Mouse (Mus musculus): ENCODE measurements around the gene Hip1r. TPM values are rescaled to one million over a fixed set of nuclear protein-coding genes. Genes with fewer than 3 reads are reported as not detected.
A peak's percentile ranks its signal among the peaks of the same experiment; 100 is the strongest.

The Hip1r gene
- polyA plus RNA-seq, 1 experiment, result not detected

- peaks cover 5% of the 10 kb centered on the region for H3K4me1 ChIP-seq (ENCODE audit: control insufficient read depth, insufficient read depth, low read length)
- no peak overlapping the region for H3K27ac ChIP-seq (ENCODE audit: insufficient read depth, low read depth, low read length)
- TF ChIP-seq CTCF (IDR thresholded peaks at IDR 0.05; ENCODE audit: insufficient read depth, low read depth, low read length) (no peak), POLR2A (IDR thresholded peaks at IDR 0.05; ENCODE audit: insufficient read depth, low read depth, low read length) (no peak)
- no peak overlapping the region for H3K4me3 ChIP-seq (ENCODE audit: insufficient read depth, low read depth, low read length)
- 94% methylated on average over 5 of the region's 5 CpGs for WGBS
These were observed 5.0 kb upstream of the Hip1r start for GRCm38 (mm10) chr5:123968468-123968867.

GRCm38 (mm10) chr5:123969216-123969615 is 4.2 kb upstream of the Hip1r start:
- no peak for TF ChIP-seq POLR2A (IDR thresholded peaks at IDR 0.05; ENCODE audit: insufficient read depth, low read depth, low read length)
- no peak for TF ChIP-seq CTCF (IDR thresholded peaks at IDR 0.05; ENCODE audit: insufficient read depth, low read depth, low read length)
- WGBS, result 58% methylated on average over 8 of the region's 8 CpGs
- no peak overlapping the region for H3K4me3 ChIP-seq (ENCODE audit: insufficient read depth, low read depth, low read length)

GRCm38 (mm10) chr5:123970576-123970975 is 2.9 kb upstream of the Hip1r start:
- TF ChIP-seq CTCF (IDR thresholded peaks at IDR 0.05; ENCODE audit: insufficient read depth, low read depth, low read length), result no peak
- no peak for TF ChIP-seq POLR2A (IDR thresholded peaks at IDR 0.05; ENCODE audit: insufficient read depth, low read depth, low read length)
- H3K4me1 ChIP-seq (ENCODE audit: control insufficient read depth, insufficient read depth, low read length), result peaks cover 9% of the 10 kb centered on the region
- H3K27ac ChIP-seq (ENCODE audit: insufficient read depth, low read depth, low read length), result no peak overlapping the region
- 89% methylated on average over 4 of the region's 4 CpGs for WGBS
- no peak overlapping the region for H3K4me3 ChIP-seq (ENCODE audit: insufficient read depth, low read depth, low read length)

More at GRCm38 (mm10) chr5:123969216-123969615, 4.2 kb upstream of the Hip1r start:
- Histone ChIP-seq H3K4me1 (ENCODE audit: control insufficient read depth, insufficient read depth, low read length) (peaks cover 5% of the 10 kb centered on the region), H3K27ac (ENCODE audit: insufficient read depth, low read depth, low read length) (no peak overlapping the region)

- H3K4me3 ChIP-seq (ENCODE audit: insufficient read depth, low read depth, low read length), result no peak overlapping the region
- TF ChIP-seq CTCF (IDR thresholded peaks at IDR 0.05; ENCODE audit: insufficient read depth, low read depth, low read length) (no peak), POLR2A (IDR thresholded peaks at IDR 0.05; ENCODE audit: insufficient read depth, low read depth, low read length) (no peak)
- H3K4me1 ChIP-seq (ENCODE audit: control insufficient read depth, insufficient read depth, low read length), result peaks cover 13% of the 10 kb centered on the region
- H3K27ac ChIP-seq (ENCODE audit: insufficient read depth, low read depth, low read length), result no peak overlapping the region
- 64% methylated on average over 6 of the region's 6 CpGs for WGBS
These were observed 975 bp upstream of the Hip1r start for GRCm38 (mm10) chr5:123972453-123972852.

GRCm38 (mm10) chr5:123974179-123974485 is 704 bp downstream of the Hip1r start:
- Histone ChIP-seq H3K4me3 (ENCODE audit: insufficient read depth, low read depth, low read length) (peak overlapping the region; percentile 92), H3K4me1 (ENCODE audit: control insufficient read depth, insufficient read depth, low read length) (peaks cover 18% of the 10 kb centered on the region), H3K27ac (ENCODE audit: insufficient read depth, low read depth, low read length) (no peak overlapping the region; the same call in 1 of the 2 replicates)
- 0% methylated on average over 14 of the region's 14 CpGs for WGBS
- TF ChIP-seq POLR2A (IDR thresholded peaks at IDR 0.05; ENCODE audit: insufficient read depth, low read depth, low read length), result no peak; the same call in 1 of the 2 replicates
- no peak for TF ChIP-seq CTCF (IDR thresholded peaks at IDR 0.05; ENCODE audit: insufficient read depth, low read depth, low read length)

GRCm38 (mm10) chr5:123974616-123975111 is 1.2 kb downstream of the Hip1r start:
- TF ChIP-seq POLR2A (IDR thresholded peaks at IDR 0.05; ENCODE audit: insufficient read depth, low read depth, low read length), result no peak
- TF ChIP-seq CTCF (IDR thresholded peaks at IDR 0.05; ENCODE audit: insufficient read depth, low read depth, low read length), result no peak
- H3K4me1 ChIP-seq (ENCODE audit: control insufficient read depth, insufficient read depth, low read length), result peaks cover 20% of the 10 kb centered on the region
- H3K4me3 ChIP-seq (ENCODE audit: insufficient read depth, low read depth, low read length), result peak overlapping the region; percentile 92
- H3K27ac ChIP-seq (ENCODE audit: insufficient read depth, low read depth, low read length), result no peak overlapping the region
- WGBS, result 28% methylated on average over 11 of the region's 11 CpGs

GRCm38 (mm10) chr5:123975668-123976180 is 2.3 kb downstream of the Hip1r start:
- 62% methylated on average over 6 of the region's 6 CpGs for WGBS
- TF ChIP-seq POLR2A (IDR thresholded peaks at IDR 0.05; ENCODE audit: insufficient read depth, low read depth, low read length) (no peak), CTCF (IDR thresholded peaks at IDR 0.05; ENCODE audit: insufficient read depth, low read depth, low read length) (no peak)
- Histone ChIP-seq H3K4me1 (ENCODE audit: control insufficient read depth, insufficient read depth, low read length) (peaks cover 25% of the 10 kb centered on the region), H3K4me3 (ENCODE audit: insufficient read depth, low read depth, low read length) (no peak overlapping the region), H3K27ac (ENCODE audit: insufficient read depth, low read depth, low read length) (no peak overlapping the region)

- no peak for TF ChIP-seq CTCF (IDR thresholded peaks at IDR 0.05; ENCODE audit: insufficient read depth, low read depth, low read length)
- TF ChIP-seq POLR2A (IDR thresholded peaks at IDR 0.05; ENCODE audit: insufficient read depth, low read depth, low read length), result no peak
- Histone ChIP-seq H3K4me1 (ENCODE audit: control insufficient read depth, insufficient read depth, low read length) (peaks cover 31% of the 10 kb centered on the region), H3K4me3 (ENCODE audit: insufficient read depth, low read depth, low read length) (no peak overlapping the region), H3K27ac (ENCODE audit: insufficient read depth, low read depth, low read length) (no peak overlapping the region)
- 85% methylated on average over 3 of the region's 3 CpGs for WGBS
These were observed 3.8 kb downstream of the Hip1r start for GRCm38 (mm10) chr5:123977231-123977630.

GRCm38 (mm10) chr5:123978131-123978530 is 4.7 kb downstream of the Hip1r start:
- Histone ChIP-seq H3K4me1 (ENCODE audit: control insufficient read depth, insufficient read depth, low read length) (peaks cover 33% of the 10 kb centered on the region), H3K27ac (ENCODE audit: insufficient read depth, low read depth, low read length) (no peak overlapping the region), H3K4me3 (ENCODE audit: insufficient read depth, low read depth, low read length) (no peak overlapping the region)
- 77% methylated on average over 5 of the region's 5 CpGs for WGBS
- no peak for TF ChIP-seq CTCF (IDR thresholded peaks at IDR 0.05; ENCODE audit: insufficient read depth, low read depth, low read length)
- no peak for TF ChIP-seq POLR2A (IDR thresholded peaks at IDR 0.05; ENCODE audit: insufficient read depth, low read depth, low read length)
